Mouse (Mus musculus): ENCODE measurements around the gene Gtf2i.

Gene Gtf2i

DNA sequence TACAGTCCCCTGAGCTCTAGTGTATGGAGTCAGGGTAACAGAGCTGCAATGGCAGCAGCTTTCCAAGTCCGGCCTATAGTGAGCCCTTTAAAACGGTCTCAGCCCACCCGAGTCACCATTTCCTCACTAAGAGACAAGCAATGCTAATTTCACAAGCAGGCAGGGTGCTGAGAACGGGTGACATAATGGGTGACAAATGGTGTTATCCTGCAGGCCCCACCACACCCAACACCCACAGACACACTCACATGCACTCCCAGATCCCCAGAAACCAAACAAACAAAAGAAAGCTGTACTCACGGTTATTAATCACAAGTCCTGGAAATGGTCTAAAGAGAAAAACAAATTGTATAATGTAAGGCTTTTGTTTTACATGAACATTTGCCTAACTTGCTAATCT lies 72.7 kb downstream of the Gtf2i start:
- DNase-seq (ENCODE audit: low read depth): no peak

DNA sequence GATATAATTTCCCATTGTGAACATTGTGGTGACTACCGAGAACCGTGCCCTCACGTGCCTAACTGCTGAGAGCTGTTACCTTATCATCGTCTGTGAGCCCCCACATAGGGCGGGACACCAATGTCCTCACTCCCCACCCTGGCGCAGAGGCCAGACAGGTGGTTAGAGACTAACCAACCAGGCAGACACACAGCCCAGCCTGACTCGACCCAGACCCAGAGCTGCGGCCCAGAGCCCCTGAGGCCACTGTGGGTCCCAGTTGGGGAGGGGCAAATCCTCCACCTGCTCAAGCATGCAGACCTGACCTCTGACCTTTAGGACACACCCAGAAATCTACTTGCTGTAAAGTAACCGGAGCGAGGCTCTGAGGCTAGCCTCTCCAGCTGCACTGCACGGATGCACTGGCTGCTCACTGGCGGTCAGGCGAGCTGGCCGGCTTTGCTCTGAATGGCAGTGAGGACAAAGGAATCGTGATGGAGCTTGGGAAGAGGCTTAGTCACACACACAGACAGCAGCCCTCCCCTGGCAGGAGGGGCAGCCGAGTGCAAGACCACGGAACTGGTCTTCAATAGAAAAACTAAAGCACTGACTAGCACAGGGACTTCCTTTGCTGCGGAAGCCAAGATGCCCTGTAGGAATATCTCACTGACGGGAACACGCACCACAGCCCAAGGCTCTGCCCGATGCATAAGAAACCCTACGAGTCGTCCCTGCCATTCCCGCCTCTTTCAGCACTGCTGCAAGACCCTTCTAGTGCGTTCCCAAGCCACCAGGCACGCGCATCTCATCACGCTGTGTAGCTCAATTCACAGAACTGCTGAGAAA lies 76.4 kb downstream of the Gtf2i start:
- DNase-seq (ENCODE audit: low read depth): no peak

DNA sequence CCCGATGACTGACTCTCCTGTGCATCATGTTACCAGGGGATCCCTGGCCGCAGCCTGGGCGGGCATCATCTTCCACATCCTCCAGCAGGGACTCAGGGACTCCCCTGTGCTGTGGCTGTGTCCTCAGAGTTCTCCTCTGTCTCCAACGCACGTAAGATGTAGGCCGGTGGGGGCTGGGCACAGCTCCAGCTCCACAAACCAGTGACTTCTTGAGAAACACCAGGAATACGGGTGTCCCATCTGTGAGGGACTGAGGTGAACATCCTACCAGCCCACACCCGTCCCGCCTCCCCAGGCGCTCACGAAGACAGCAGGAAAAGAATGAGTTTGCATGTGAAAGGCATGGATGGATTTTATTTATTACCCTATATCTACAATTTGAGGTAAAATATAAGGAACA lies 77.1 kb downstream of the Gtf2i start:
- DNase-seq (ENCODE audit: low read depth): no peak

DNA sequence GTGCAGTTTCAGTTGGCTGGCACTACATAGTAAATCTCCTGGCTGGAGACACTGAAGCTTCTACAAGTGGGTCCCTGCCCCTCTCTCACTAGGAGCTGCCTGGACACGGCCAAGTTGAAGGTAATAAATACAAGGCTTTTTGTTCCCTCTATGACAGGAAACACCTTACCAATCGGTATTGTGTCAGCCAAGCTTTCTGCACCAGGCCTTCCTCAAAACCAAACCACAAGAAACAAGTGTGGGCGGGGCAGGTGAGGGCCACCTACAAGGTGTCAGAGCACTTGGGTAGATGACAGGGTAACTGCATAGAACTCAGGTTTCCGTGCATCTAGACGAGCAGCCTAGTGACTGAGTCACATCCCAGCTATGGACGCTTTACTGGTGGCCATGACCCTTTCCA lies 77.8 kb downstream of the Gtf2i start:
- DNase-seq (ENCODE audit: low read depth): peak; percentile 90

DNA sequence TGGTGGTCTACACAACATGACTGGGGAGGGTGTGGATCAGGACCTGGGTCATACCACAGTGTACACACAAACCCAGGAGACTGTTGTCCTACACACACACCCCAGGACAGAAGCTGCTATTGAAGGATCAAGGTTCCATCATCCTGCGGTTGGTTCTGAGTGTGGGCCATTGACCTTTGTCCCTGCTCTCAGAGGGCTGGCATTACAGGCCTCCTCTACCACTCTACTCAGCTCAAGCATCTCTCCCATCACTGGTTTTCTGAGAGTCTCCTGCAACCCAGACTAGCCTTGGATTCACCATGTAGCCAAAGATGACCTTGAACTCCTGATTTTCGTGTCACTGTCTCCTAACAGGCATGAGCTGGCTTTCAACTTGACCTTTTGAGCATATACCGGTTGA lies 78.3 kb downstream of the Gtf2i start:
- no peak for DNase-seq (ENCODE audit: low read depth)

DNA sequence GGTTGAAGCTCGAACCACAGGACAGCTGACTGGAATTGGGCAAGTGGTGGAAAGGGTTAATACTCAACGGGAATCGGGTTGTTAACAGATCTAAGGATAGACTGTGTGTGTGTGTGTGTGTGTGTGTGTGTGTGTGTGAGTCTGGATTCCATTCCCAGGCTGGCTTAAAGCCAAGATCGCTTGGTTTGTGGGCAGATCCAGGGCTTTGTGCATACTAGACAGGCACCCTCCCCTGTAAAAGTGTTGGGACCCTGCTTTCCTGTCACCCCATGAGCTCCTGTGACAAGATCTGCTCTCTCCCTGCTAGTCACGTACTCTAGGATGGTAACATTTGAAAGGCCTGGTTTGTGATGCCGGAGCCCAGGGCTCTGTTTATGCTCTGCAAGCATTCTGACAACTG lies 79.4 kb downstream of the Gtf2i start:
- DNase-seq (ENCODE audit: low read depth): peak; percentile 49

DNA sequence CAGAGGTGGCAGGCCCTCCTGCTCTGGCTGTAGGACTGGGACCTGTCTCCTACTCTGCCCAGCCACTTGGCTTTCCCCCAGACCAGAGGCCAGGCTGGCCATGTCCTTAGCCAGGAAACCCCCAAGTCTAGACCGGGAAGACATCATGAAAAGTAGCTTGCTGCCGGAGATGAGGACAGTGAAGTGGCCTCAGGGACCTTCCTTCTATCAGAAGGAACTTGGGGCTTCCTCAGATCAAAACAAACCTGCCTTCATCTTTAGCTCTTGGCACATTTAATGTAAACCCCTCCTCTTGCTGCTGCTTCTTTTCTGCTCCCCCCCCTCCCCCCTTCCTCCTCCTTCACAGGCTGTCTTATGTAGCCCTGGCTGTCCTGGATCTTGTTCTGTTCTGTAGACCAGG lies 80.4 kb downstream of the Gtf2i start:
- DNase-seq (ENCODE audit: low read depth): no peak

DNA sequence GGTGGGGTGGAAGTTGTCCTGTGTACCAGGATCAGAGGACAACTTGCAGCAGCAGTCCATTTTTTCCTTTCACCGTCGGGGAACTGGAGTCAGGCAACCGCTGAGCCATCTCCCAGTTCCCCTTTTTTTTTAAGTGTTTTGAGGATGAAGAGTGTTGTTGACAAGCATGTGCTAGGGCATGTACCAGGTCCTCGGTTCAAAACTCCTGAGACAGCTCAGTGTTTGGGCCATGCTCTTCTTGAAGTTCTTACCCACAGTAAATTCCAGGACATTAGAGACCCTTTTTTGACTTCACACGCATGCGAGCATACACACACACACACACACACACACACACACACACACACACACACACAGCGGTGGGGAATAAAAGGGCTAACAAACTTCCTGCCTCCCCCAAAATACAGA lies 81.3 kb downstream of the Gtf2i start:
- DNase-seq (ENCODE audit: low read depth): peak; percentile 69

DNA sequence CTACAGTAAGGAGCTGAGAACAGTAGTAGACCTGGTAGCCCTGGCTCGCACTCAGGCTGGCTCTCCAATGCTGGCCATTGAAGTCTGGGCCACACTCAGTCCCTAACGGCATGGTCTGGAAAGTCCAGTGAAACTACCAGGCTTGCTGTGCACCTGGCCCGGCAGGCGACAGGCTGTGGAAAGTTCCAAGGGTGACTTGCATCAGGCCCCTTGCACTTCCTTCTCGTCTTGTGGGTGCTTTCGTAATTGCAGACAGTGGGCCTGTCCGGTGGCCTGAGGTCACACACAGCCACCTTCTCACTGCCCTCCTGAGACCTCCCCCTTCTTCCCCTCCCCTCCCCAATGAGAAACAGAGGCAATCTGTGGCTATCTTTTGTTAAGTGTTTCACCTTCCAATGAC lies 82.0 kb downstream of the Gtf2i start:
- peak; percentile 95 for DNase-seq (ENCODE audit: low read depth)

DNA sequence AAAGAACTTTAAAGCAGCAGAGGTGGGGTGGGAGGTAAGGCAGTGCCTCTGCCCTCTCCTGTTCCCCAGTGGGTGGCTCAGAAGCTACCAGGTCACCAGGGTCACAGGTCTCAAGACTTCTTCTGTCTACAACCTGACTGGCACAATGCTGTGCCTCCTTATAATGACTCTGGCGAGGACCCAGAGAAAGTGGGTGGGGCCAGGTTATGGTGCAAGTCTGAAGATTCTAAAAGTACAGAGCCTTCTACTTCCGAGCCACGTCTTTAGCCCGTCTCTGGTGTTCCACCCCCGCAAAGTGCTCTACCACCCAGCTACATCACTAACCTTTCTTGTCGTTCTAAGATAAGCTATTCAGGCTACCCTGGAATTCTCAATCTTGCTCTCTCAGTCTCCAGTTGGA lies 82.4 kb downstream of the Gtf2i start:
- DNase-seq (ENCODE audit: low read depth): peak; percentile 92

DNA sequence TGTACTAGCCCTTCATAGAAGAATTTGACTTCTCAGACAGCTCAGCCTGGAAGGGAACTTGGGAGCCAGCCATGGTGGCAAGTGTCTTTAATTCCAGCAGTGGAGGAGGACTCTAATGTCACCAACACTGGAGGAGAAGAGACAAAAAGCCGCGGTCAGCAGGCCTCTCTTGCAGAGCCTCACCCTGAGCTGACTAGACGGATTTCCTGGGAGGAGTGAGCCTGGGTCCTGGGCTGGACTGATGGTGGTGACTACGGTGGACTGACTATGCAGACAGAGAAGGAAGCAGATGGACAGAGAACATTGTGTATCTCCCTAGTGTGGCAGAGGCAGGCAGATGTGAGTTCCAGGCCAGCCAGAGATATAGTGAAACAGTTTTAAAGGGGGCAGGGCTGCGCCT lies 83.2 kb downstream of the Gtf2i start:
- peak; percentile 93 for DNase-seq (ENCODE audit: low read depth)

DNA sequence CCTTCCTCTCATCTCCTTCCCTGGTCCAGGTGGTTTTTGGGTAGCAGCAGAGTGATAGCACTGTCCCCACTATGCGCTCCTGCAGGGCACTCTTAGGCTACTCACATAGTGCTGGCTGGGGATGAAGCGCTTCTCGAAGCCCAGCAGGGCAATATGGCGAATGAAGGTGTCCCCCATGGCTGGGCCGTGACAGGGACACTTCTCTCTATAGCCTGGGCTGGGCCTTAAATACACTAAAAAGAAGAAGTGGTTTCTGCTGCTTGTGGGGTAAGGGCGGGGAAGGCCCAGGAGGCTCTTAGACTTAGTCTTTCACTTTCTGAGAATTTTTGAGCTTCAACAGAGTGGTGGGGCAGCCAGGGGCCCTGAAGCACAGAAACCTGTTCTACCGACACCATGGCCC lies 85.2 kb downstream of the Gtf2i start, which contains the start of gene Ncf1:
Gene Ncf1, minus strand, starts transcription at position 235 of the 400 bp plus-strand sequence.
- peak; percentile 85 for DNase-seq (ENCODE audit: low read depth)

DNA sequence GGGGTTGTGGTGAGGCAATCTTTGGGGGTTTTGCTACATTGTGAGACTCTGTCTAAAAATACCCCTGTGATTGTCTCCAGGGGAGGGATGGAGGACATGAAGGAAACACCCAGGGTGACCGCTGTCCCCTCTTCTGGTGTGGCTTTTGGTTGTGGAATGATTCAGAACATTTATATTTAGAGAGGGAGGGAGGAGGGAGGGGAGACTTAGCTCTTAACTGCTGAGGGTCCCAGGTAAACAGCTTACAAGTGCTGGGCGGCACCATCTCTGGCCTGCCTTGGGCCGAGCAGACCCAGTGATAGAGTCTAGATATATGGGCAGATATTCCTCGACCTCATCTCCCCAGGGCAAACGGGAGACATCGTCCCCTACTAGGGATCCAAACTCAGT lies 86.3 kb downstream of the Gtf2i start:
- DNase-seq (ENCODE audit: low read depth): peak; percentile 90

DNA sequence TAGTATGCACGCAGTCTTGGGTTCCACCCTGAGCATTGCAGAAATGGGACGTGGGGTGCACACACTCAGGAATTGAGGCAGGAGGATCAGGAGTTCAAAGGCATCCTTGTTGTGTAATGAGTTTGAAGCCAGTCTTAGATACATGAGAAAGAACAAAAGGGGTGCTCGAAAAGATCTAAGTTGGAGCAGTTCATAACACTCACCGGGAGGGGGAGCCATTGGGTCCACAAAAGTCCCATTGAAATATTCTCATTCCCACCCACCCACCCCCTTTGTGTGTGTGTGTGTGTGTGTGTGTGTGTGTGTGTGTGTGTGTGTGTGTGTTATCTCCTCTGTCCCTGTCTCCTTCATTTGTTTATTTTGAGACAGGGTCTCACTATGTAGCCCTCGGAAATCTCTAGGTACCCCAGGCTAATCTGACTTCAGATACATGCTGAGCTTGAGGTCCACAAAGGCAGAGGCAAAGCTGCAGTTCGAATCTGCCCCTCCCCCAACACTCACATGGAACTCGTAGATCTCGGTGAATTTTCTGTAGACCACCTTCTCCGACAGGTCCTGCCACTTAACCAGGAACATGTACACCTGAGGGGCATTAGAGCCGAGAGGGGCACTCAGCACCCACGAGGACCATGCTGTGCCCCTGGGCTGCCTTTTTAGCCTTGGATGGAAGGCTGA lies 86.8 kb downstream of the Gtf2i start:
- peak; percentile 81 for DNase-seq (ENCODE audit: low read depth)

DNA sequence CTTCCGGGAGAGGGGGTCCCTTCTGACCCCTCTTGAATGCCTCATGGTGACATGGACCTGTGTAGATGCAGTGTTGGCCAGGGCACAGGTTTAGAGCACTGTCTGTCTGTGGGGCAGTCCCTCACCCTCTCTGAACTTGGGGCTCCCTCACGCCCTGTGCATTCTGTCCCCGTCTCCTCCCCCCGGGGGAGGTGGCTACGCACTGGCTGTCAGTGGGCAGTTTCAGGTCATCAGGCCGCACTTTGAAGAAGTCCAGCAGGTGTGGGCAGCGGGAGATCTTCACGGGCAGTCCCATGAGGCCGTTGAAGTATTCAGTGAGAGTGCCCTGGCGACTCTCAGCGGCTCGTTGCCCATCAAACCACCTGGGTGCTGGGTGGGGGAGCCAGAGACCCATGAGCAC lies 87.6 kb downstream of the Gtf2i start:
- DNase-seq (ENCODE audit: low read depth): no peak

DNA sequence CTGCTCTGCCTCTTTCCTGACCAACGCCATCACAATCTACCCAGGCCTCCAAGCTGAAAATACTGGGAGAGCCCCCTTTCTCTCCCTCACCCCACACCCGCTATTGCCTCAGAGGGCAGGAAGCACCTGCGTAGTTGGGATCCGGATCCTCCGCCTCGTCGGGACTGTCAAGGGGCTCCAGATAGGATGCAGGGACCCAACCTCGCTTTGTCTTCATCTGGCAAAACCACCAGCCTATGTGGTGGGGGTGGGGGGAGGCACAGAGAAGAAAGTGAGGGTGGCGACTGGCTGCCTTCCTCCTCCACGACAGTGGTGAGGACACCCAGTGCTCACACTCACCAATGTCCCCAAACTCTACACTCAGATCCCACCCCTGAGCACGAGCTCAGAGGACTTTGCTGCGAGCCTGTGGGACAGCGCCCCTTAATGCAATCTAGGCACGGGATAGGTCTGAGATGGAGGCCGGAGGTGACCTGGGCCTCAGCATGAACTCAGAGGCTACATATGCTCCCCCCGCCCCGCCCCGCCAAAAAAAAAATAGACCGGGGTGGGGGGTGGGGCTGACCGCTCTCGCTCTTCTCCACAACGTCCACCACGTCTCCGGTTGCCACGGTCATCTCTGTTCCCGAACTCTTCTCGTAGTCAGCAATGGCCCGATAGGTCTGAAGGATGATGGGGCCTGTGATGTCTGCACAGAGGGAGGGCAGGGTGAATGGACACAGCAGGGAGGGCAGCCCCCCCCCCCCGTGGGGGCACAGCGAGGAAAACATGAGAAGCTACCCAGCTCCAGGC lies 89.3 kb downstream of the Gtf2i start:
- DNase-seq (ENCODE audit: low read depth): peak; percentile 39

DNA sequence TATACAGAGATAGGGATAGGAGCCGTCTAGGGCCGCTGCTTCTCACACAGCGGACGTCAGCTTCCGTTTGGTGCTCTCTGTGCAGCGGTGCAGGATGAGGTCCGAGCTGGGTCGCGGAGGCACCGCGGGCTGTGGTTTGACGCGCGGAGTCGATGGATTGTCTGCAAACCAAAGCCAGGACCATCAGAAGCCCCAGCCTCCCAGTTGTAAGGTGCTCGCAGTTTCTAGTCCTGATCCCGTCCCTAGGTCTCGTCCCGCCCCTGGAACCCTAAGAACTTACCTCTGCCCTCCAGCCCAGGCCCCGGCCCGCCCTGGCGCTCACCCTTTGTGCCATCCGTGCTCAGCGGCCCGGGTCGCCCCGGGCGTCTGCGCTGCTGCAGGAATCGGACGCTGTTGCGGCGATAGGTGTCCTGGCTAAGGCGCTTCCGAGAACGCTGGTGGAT lies 92.8 kb downstream of the Gtf2i start:
- no peak for DNase-seq (ENCODE audit: low read depth)

DNA sequence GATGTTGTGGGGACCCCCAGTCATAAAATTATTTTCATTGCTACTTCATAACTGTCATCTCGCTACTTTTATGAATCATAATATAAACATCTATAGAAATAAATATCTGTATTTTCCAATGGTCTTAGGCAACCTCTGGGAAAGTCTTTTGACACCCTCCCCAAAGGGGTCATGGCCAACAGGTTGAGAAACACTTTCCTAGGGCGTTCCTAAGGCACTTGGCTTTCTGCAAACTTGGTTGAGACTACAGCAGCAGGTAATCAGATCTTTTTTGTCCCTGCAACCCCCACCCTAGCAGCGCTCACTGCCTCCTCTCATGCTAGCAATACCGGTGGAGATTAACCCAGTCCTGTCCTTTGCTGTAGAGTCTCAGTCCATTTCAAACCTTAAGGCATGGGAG lies 93.3 kb downstream of the Gtf2i start:
- DNase-seq (ENCODE audit: low read depth): no peak

DNA sequence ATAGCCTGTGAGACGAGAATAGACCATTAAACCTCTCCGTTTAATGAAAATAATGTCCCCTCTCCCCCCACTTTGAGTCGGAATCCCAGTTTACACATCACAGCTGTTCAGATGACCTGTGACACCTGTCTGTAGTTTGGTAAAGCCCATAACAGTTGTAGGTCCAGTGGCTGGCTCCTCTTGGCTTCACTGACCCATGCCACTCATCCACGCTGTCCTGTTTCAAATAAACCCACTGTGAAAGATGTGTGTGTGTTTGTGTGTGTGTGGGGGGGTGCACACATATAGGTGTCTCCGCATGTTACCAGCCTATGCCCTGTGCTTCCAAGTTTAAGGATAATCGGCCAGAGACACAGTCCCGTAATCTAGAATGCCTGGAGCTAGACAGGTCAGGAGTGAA lies 96.7 kb downstream of the Gtf2i start:
- no peak for DNase-seq (ENCODE audit: low read depth)

DNA sequence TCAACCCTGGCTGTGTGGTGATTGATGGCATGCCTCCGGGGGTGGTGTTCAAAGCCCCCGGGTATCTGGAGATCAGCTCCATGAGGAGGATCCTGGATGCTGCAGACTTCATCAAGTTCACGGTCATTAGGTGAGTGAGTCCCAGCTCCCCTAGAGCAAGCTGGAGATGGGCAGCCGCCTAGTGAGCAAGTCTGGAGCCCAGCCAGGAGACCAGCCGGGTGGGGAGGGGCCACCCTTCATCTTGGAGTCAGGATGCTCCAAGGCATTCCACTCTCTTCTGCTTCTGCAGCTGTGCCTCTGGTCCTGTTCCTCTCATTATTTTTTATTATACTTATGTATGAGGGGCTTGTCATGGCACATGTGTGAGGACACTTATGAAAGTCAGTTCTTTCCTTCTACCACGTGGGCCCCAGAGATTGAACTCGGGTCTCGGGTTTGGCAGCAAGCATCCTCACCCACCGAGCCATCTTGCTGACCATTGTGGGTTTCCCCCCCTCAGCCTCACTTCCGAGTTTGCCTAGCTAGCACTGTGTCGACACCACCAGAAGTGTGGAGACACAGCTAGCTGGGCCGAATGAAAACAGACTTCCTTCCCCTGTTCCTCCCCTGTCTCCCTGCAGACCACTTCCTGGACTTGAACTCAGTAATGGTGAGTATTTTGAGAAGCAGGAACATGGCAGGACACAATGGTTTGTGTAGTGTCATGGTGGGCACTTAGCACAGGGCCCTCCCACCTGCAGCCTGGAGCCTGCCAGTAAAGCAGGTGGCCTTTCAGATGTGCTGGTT lies 100.3 kb downstream of the Gtf2i start:
- peak; percentile 94 for DNase-seq (ENCODE audit: low read depth)

DNA sequence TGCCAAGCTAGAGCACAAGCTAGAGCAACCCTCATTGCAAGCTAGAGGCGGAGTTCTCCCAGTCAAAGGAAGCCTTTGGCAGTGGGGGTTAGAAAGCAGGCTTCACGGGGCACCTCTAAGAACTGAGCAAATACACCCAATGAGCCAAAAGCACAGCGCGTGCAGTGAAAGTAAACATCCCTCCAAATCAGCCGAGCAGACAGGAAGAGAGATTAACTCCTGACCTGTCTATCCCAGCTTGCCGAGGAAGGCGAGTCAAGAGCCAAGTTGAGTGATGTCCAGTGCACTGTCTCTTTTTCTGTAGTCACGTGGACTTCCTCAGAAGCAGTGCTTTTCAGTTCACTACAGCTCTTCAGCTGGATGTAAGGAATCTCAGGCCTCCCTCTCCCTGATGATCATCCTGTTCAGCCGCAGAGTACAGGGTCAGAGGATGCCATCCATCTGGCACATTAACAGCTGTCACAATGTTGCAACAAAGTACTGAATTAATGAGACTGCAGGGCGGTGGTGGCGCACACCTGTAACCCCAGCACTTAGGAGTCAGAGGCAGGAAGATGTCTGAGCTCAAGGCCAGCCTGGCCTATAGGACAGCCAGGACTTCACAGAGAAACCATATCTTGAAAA lies 104.5 kb downstream of the Gtf2i start:
- no peak for DNase-seq (ENCODE audit: low read depth)

DNA sequence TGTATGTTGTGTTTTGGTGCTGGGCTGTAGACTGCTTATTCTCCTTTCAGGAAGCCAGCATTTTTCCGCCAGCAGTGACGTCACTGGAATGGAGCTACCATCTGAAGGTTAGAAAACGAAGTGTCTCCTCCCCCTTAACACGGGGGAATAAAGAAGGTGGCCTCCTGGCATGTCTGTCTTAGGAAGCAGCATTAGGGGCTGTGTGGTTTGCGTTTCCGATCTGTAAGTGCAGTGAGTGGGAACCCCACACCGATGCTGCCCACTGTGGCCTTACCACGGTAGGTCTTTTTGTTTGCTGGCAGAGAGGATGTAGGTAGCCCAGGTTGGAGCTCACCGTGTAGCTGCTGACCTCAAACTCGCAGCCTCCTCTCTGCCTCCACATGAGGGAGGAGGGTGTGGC lies 107.8 kb downstream of the Gtf2i start:
- DNase-seq (ENCODE audit: low read depth): no peak

Data from 416B (cell line).